Comparison of ENCODE assay signal across 27 mouse cellular contexts in genomic region chr9:120527270-120527669, GRCm38 (mm10). TPM values are rescaled to one million over a fixed set of nuclear protein-coding genes. Genes with fewer than 3 reads are reported as not detected.
DNase-seq lines count a peak whose midpoint lies in the region; ATAC-seq and TF ChIP-seq lines count a peak whose summit lies in the region.
"Had no signal": no experiment of that assay in that cellular context is flagged by ENCODE, and none has a peak within 500 bp of the region (broad histone marks: within the 10 kb centered on the region; RNA-seq: fewer than 3 reads in every experiment).

No protein-coding gene starts in this region.

- H3K36me3 ChIP-seq in G1E (replicated peaks), result no peaks in the 10 kb centered on the region
- H3K36me3 ChIP-seq in stomach, embryonic 15.5 days, result no peaks in the 10 kb centered on the region
- H3K36me3 ChIP-seq: forebrain, embryonic 15.5 days; heart, embryonic 10.5 days; heart, embryonic 13.5 days had no signal

- 0 out of 2 replicates have a peak overlapping the region, but pooled peaks have one; percentile 26 for H3K27ac ChIP-seq in stomach, embryonic 15.5 days
- H3K27ac ChIP-seq: forebrain, embryonic 15.5 days; heart, adult 2 months; heart, embryonic 10.5 days; heart, embryonic 13.5 days; hindbrain, embryonic 14.5 days; hindbrain, postnatal 0 days had no signal

- ATAC-seq in G1E (ENCODE audit: extremely low read depth, insufficient number of reproducible peaks, low FRiP score, poor library complexity, severe bottlenecking), result peak; percentile 72
- ATAC-seq in erythroblast, adult 5-6 weeks (replicated peaks; ENCODE audit: low FRiP score, poor library complexity, severe bottlenecking), result 0 out of 2 replicates have a peak, but pooled peaks have one; percentile 55
- ATAC-seq in stomach, embryonic 15.5 days (ENCODE audit: insufficient read depth, low FRiP score, low read depth), result no peak; the same call in 1 of the 2 replicates
- ATAC-seq: CD4-positive, CD25-positive, alpha-beta regulatory T cell, adult 4 months; forebrain, embryonic 15.5 days; hindbrain, postnatal 0 days; Patski had no signal

- H3K9ac ChIP-seq in stomach, embryonic 15.5 days, result no peak overlapping the region
- H3K9ac ChIP-seq: forebrain, embryonic 15.5 days; heart, embryonic 13.5 days; hindbrain, embryonic 14.5 days had no signal

- H3K4me1 ChIP-seq in G1E (ENCODE audit: insufficient read depth, low read depth, low read length), result peaks cover 44% of the 10 kb centered on the region
- no peaks in the 10 kb centered on the region for H3K4me1 ChIP-seq in stomach, embryonic 15.5 days
- H3K4me1 ChIP-seq: forebrain, embryonic 15.5 days; heart, embryonic 10.5 days; heart, embryonic 13.5 days had no signal

- WGBS in stomach, embryonic 15.5 days, result 64% methylated on average over 4 of the region's 4 CpGs

- H3K9me3 ChIP-seq in G1E (replicated peaks), result peaks cover 2% of the 10 kb centered on the region; the same call in 1 of the 2 replicates
- H3K9me3 ChIP-seq in stomach, embryonic 15.5 days, result no peaks in the 10 kb centered on the region
- H3K9me3 ChIP-seq: forebrain, embryonic 15.5 days; heart, embryonic 10.5 days; heart, embryonic 13.5 days had no signal

- 0 out of 2 replicates have a peak, but pooled peaks cover 2% of the 10 kb centered on the region for H3K27me3 ChIP-seq in G1E (ENCODE audit: insufficient read depth, low read length)
- H3K27me3 ChIP-seq in stomach, embryonic 15.5 days (replicated peaks), result no peaks in the 10 kb centered on the region
- H3K27me3 ChIP-seq: forebrain, embryonic 15.5 days; heart, embryonic 13.5 days; Patski had no signal

- H3K4me2 ChIP-seq in stomach, embryonic 15.5 days, result no peak overlapping the region
- H3K4me2 ChIP-seq: forebrain, embryonic 15.5 days; heart, embryonic 13.5 days; hindbrain, embryonic 14.5 days had no signal

- peak overlapping the region; percentile 60 for H3K4me3 ChIP-seq in G1E (ENCODE audit: low read depth, low read length)
- no peak overlapping the region for H3K4me3 ChIP-seq in stomach, embryonic 15.5 days (replicated peaks)
- H3K4me3 ChIP-seq: forebrain, embryonic 15.5 days; heart, adult 2 months; heart, embryonic 10.5 days; heart, embryonic 13.5 days had no signal

- DNase-seq in G1E (ENCODE audit: low spot score) (no peak), adipocyte (ENCODE audit: low spot score) (no peak)
- DNase-seq in Muller cell, postnatal 12 days (ENCODE audit: inconsistent ontology term), result peak; percentile 40
- DNase-seq in layer of hippocampus, postnatal 14 days (ENCODE audit: low spot score in 2 of 2), result no peak
- no peak for DNase-seq in spleen, postnatal 36 days (ENCODE audit: low spot score in 2 of 2)
- no peak for DNase-seq in gastrocnemius, adult 8-10 months (ENCODE audit: low spot score in 2 of 2)
- DNase-seq: adrenal gland, adult 2 months; adrenal gland, postnatal 14 days; cerebellum, adult 18-20 months; cerebellum, adult 9-10 months; cerebellum, postnatal 14 days; gastrocnemius, postnatal 10 days; gastrocnemius, postnatal 36 days; heart, adult 2 months; heart, postnatal 14 days; heart, postnatal 4 days had no signal

- no peak for TF ChIP-seq CTCF in G1E (IDR thresholded peaks at IDR 0.05; ENCODE audit: low read depth, low read length)

RNA-seq across cellular contexts. Expression of gene Entpd3, which starts 12.3 kb away (rescaled TPM):
- total RNA-seq in G1E (2014; fragmentation: Nextera tagmentation), result 0.19 TPM in 1 of 2 replicates, not detected in the other
- total RNA-seq in G1E (2017), result 0.22 and 0.23 TPM in 2 replicates
- not detected in 2 replicates for polyA plus RNA-seq in G1E (2012)
- 0.63 TPM in 1 of 2 replicates, not detected in the other for total RNA-seq in erythroblast, adult 5-6 weeks (2015; ENCODE audit: low replicate concordance)
- 0.17 TPM in 1 of 2 replicates, not detected in the other for total RNA-seq in erythroblast, adult 5-6 weeks (2017; ENCODE audit: low replicate concordance)
- polyA plus RNA-seq in stomach, embryonic 15.5 days (2015; fragmentation: Nextera tagmentation; extraction: Ambion mirVana), result 5.5 and 5.7 TPM in 2 replicates
- total RNA-seq in layer of hippocampus, postnatal 14 days (2021), result 1 to 10 TPM; 4.7 to 5.1 TPM
- total RNA-seq in gastrocnemius, adult 8-10 months (2022), result not detected
- total RNA-seq: gastrocnemius, postnatal 36 days; granulocyte monocyte progenitor cell, adult 5-6 weeks had no signal
- polyA plus RNA-seq: CD4-positive, CD25-positive, alpha-beta regulatory T cell, adult 4 months; forebrain, embryonic 11.5 days; Patski had no signal

RNA-seq across cellular contexts. Expression of gene Eif1b, which starts 35.2 kb away (rescaled TPM):
- total RNA-seq in G1E (2014; fragmentation: Nextera tagmentation) (24.2 and 32.6 TPM in 2 replicates), G1E (2017) (139 and 140 TPM in 2 replicates)
- polyA plus RNA-seq in G1E (2012), result 124 and 133 TPM in 2 replicates
- 23.6 and 24.2 TPM in 2 replicates for total RNA-seq in erythroblast, adult 5-6 weeks (2015; ENCODE audit: low replicate concordance)
- total RNA-seq in erythroblast, adult 5-6 weeks (2017; ENCODE audit: low replicate concordance), result 17.6 and 31.2 TPM in 2 replicates
- 153 and 162 TPM in 2 replicates for polyA plus RNA-seq in stomach, embryonic 15.5 days (2015; fragmentation: Nextera tagmentation; extraction: Ambion mirVana)
- total RNA-seq in layer of hippocampus, postnatal 14 days (2021), result 100 to 1,000 TPM; 197 to 222 TPM
- 10 to 100 TPM; 38.4 to 44.6 (median 42.4) TPM for total RNA-seq in gastrocnemius, adult 8-10 months (2022)

RNA-seq across cellular contexts. Expression of gene Rpl14, which starts 44.0 kb away (rescaled TPM):
- 933 and 945 TPM in 2 replicates for total RNA-seq in G1E (2014; fragmentation: Nextera tagmentation)
- total RNA-seq in G1E (2017), result 1,738 and 1,944 TPM in 2 replicates
- polyA plus RNA-seq in G1E (2012), result 1,480 and 1,513 TPM in 2 replicates
- 365 and 373 TPM in 2 replicates for total RNA-seq in erythroblast, adult 5-6 weeks (2015; ENCODE audit: low replicate concordance)
- total RNA-seq in erythroblast, adult 5-6 weeks (2017; ENCODE audit: low replicate concordance), result 312 and 351 TPM in 2 replicates
- 694 and 820 TPM in 2 replicates for polyA plus RNA-seq in stomach, embryonic 15.5 days (2015; fragmentation: Nextera tagmentation; extraction: Ambion mirVana)
- 100 to 1,000 TPM; 266 to 268 TPM for total RNA-seq in layer of hippocampus, postnatal 14 days (2021)
- 100 to 1,000 TPM; 270 to 356 (median 296) TPM for total RNA-seq in gastrocnemius, adult 8-10 months (2022)
